In genomic region chr15:86449794-86450193, GRCm38 (mm10) we compare ENCODE assay signal across 20 mouse cellular contexts.
"Had no signal": no experiment of that assay in that cellular context is flagged by ENCODE, and none has a peak within 500 bp of the region (broad histone marks: within the 10 kb centered on the region; RNA-seq: fewer than 3 reads in every experiment).

No protein-coding gene starts in this region.

- H3K4me2 ChIP-seq: embryonic facial prominence, embryonic 12.5 days; embryonic facial prominence, embryonic 13.5 days; embryonic facial prominence, embryonic 15.5 days; forebrain, embryonic 12.5 days; forebrain, embryonic 13.5 days; forebrain, embryonic 15.5 days had no signal

- H3K9me3 ChIP-seq: embryonic facial prominence, embryonic 10.5 days; embryonic facial prominence, embryonic 12.5 days; embryonic facial prominence, embryonic 13.5 days; embryonic facial prominence, embryonic 15.5 days; forebrain, embryonic 10.5 days; forebrain, embryonic 12.5 days; forebrain, embryonic 13.5 days; forebrain, embryonic 15.5 days had no signal

- H3K27ac ChIP-seq: embryonic facial prominence, embryonic 10.5 days; embryonic facial prominence, embryonic 12.5 days; embryonic facial prominence, embryonic 13.5 days; embryonic facial prominence, embryonic 15.5 days; forebrain, embryonic 10.5 days; forebrain, embryonic 12.5 days; forebrain, embryonic 13.5 days; forebrain, embryonic 15.5 days; gastrocnemius, adult 2 months; heart, adult 2 months had no signal

- DNase-seq: embryo, embryonic 11 days; forebrain, postnatal 0 days; gastrocnemius, adult 2 months; gastrocnemius, postnatal 10 days; gastrocnemius, postnatal 14 days; gastrocnemius, postnatal 25 days; gastrocnemius, postnatal 36 days; heart, adult 18-20 months; heart, adult 2 months had no signal

- H3K4me3 ChIP-seq: embryonic facial prominence, embryonic 10.5 days; embryonic facial prominence, embryonic 12.5 days; embryonic facial prominence, embryonic 13.5 days; embryonic facial prominence, embryonic 15.5 days; erythroblast, embryonic 14.5 days; forebrain, embryonic 10.5 days; forebrain, embryonic 12.5 days; forebrain, embryonic 13.5 days; forebrain, embryonic 15.5 days; gastrocnemius, adult 2 months; heart, adult 2 months had no signal

- H3K4me1 ChIP-seq: embryonic facial prominence, embryonic 12.5 days; embryonic facial prominence, embryonic 13.5 days; embryonic facial prominence, embryonic 15.5 days; forebrain, embryonic 12.5 days; forebrain, embryonic 13.5 days; forebrain, embryonic 15.5 days had no signal

- ATAC-seq: forebrain, embryonic 13.5 days; forebrain, embryonic 14.5 days; forebrain, embryonic 15.5 days; forebrain, embryonic 16.5 days; forebrain, postnatal 0 days had no signal

- H3K27me3 ChIP-seq: embryonic facial prominence, embryonic 12.5 days; embryonic facial prominence, embryonic 13.5 days; embryonic facial prominence, embryonic 15.5 days; forebrain, embryonic 12.5 days; forebrain, embryonic 13.5 days; forebrain, embryonic 15.5 days had no signal

- H3K9ac ChIP-seq: embryonic facial prominence, embryonic 12.5 days; embryonic facial prominence, embryonic 13.5 days; embryonic facial prominence, embryonic 15.5 days; forebrain, embryonic 12.5 days; forebrain, embryonic 13.5 days; forebrain, embryonic 15.5 days; forebrain, postnatal 0 days had no signal

- H3K36me3 ChIP-seq: embryonic facial prominence, embryonic 12.5 days; embryonic facial prominence, embryonic 13.5 days; embryonic facial prominence, embryonic 15.5 days; forebrain, embryonic 10.5 days; forebrain, embryonic 12.5 days; forebrain, embryonic 15.5 days had no signal
